Mouse (Mus musculus) ES-E14 (cell line): ENCODE results near the gene Rad54l2.

Source experiments
- CHD2 ChIP-seq: IDR thresholded peaks from 2 replicates; pipeline ENCODE4 v1.6.1; 2014; ENCODE audit warnings: mild to moderate bottlenecking, low read depth, low read length, inconsistent platforms
- HCFC1 ChIP-seq: IDR thresholded peaks from 2 replicates; pipeline ENCODE4 v1.6.1; 2012; ENCODE audit warnings: low read length, inconsistent platforms, borderline replicate concordance; ENCODE audit not compliant: insufficient read depth
- MAFK ChIP-seq: IDR thresholded peaks from 2 replicates; pipeline ENCODE4 v1.6.1; 2014; ENCODE audit warnings: mild to moderate bottlenecking, low read depth, low read length, inconsistent platforms; ENCODE audit not compliant: insufficient read depth
- ZC3H11A ChIP-seq: IDR thresholded peaks from 2 replicates; pipeline ENCODE4 v1.6.1; 2012; ENCODE audit warnings: low read depth, mild to moderate bottlenecking, inconsistent platforms, low read length, borderline replicate concordance
- ZNF384 ChIP-seq: IDR thresholded peaks from 2 replicates; pipeline ENCODE4 v1.6.1; 2012; ENCODE audit warnings: low read depth, low read length, inconsistent platforms

DNA sequence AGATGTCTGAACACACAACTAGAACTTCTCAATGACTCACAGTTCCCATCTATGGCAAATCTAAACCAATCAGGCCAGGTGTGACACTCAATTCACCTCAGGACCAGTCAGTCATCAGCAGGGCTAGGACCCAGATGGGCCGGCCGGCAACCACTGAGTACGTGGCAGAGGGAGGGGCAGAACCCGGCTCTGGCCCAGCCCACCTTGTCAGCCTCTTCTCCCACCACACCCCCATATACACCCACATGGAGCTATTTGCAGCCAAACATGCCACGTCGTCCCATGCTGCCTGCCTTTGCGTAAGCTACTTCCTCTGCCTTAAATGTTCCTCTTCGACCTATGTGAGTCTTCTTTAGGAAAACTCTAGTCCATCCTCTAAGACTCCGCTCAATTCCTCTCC is 113.0 kb downstream of the Rad54l2 start:
- TF ChIP-seq ZC3H11A (no peak), HCFC1 (no peak), ZNF384 (no peak), CHD2 (no peak), MAFK (no peak)
